Mouse (Mus musculus) neural tube, embryonic 10.5 days (tissue): ENCODE measurements around the gene Ptpdc1.

Experiments used
- DNase-seq: peaks from one replicate; pipeline ENCODE4 v3.0.0-alpha.2; 2017; ENCODE audit warnings: low spot score; ENCODE audit errors: extremely low spot score

Gene Ptpdc1

DNA sequence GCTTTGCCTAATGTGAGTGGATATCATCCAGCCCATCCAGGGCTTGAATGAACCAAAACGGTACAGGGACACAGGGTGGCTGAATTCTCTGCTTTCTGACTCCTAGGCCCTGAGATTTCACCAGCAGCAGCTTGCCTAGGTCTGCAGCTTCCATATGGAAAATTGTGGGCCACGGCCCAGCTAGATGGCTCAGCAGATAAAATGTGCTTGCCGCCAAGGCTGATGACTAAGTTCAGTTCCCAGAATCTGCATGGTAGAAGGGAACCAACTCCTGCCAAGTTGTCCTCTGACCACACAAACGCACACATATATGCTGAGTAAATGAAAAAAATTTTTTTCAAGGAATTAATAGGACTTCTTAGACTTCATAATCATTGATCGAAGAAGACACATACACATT is 77.2 kb downstream of the Ptpdc1 start:
- no peak for DNase-seq

DNA sequence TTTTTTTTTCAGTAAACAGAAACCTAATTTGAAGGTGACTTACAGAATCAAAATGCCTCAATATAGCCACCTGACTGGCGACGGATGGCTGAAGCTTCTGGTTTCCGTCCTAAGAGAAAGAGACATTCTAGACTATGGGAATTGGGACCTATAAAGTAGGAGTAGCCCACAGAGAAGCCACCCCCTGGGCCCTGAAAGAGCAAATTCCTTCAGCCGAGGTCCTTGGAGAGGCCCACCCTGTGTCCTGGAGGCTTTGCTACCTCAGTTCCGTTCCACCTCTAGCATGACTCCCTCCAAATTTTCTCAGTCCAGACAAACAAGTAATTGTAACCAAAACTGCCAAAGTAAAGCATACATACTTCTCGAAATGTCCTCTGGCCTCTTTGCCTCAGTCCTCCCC is 77.8 kb downstream of the Ptpdc1 start:
- no peak for DNase-seq

GRCm38 (mm10) chr13:48546330-48546917 is 79.0 kb downstream of the Ptpdc1 start:
- DNase-seq, result peak; percentile 99

- DNase-seq, result peak; percentile 99
Measured at GRCm38 (mm10) chr13:48545476-48546281, 79.8 kb downstream of the Ptpdc1 start.

GRCm38 (mm10) chr13:48544867-48545266 is 80.6 kb downstream of the Ptpdc1 start:
- DNase-seq, result no peak

DNA sequence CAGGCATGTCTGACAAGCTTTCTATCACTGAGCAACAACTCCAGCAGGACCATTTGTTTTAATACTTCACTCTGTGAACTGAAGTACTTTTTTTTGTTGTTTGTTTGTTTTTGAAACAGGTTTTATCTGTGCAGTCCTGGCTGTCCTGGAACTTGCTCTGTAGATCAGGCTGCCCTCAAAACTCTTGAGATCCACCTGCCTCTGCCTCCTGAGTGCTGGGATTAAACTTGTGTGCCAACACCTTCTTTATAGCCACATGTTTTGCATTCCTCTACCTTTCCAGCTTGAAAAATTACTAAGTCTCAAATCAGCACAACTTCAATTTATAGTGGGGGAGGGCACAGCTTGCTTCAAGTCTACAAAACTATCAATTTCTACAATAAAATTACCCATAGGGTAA is 81.1 kb downstream of the Ptpdc1 start:
- DNase-seq, result no peak

- no peak for DNase-seq
Measured at GRCm38 (mm10) chr13:48540488-48540887, 85.0 kb downstream of the Ptpdc1 start.

GRCm38 (mm10) chr13:48533441-48533840 is 92.0 kb downstream of the Ptpdc1 start:
- no peak for DNase-seq

DNA sequence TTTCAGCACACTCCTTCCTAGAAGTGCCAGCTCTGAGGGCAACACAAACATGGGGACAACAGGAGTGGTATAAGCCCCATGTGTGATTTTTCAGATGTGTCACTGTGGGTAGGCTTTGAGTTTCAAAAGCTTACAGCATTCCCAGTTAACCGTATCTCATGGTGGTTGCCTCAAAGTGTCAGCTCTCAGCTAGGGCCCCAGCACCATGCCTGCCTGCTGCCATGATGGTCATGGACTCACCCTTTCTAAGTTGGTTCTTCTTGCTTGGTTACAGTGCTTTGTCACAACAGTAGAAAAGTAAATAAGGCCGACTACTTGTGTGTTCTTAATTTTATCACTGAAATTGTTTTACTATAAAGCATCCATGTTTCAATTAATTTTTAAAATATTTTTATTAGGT is 94.0 kb downstream of the Ptpdc1 start:
- no peak for DNase-seq

DNA sequence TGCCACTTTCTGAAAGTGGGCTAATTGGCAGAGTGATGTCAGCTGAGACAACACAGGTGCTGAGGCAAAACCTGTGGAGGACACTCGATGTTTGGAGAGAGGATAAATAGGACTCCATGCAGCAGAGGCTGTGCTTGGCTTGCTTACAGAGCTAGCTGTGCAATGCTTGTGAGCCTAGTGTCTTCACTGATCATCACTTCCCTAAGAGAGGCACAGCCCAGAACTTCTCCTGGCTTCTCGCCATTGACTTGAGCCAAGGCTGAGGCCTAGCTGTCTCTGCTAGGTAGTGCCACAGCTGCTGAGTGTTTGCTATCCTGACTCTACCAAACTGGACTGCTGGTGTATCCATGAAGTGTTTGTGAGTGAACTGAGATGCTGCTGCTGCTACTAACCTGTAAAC is 94.8 kb downstream of the Ptpdc1 start:
- no peak for DNase-seq

GRCm38 (mm10) chr13:48529028-48529427 is 96.4 kb downstream of the Ptpdc1 start:
- no peak for DNase-seq

- peak; percentile 55 for DNase-seq
Measured at GRCm38 (mm10) chr13:48528123-48528871, 97.2 kb downstream of the Ptpdc1 start.
